Mouse (Mus musculus) E14TG2a.4 (cell line): ENCODE results near the gene Kirrel.

Source experiments
- CTCF ChIP-seq: conservative IDR thresholded peaks from 2 replicates; pipeline ENCODE4 v1.5.1; 2014; ENCODE audit warnings: low read length
- NANOG ChIP-seq: IDR thresholded peaks from 2 replicates; pipeline ENCODE4 v1.6.1; 2014; ENCODE audit warnings: borderline replicate concordance, low read length, mixed read lengths

DNA sequence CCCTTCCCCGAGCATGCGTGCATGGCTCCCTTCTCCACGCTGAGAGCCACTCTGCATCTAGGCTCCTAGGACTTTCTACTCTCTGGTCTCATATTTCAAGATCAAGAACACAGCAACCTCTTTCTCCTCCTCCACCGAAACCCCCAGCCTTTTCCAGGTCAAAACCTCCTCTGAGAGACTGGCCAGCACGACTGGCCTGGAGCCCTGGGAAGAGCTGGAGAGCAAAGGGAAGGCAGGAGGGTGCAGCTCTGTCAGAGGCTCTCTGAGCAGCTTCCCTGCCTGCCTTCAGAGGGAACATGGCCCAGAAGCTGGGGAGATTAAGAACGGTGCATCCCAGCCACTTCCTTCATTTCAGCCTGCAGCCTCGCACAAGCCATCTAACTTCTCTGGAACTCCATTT lies 5.8 kb downstream of the Kirrel start:
- TF ChIP-seq CTCF (no peak), NANOG (no peak)
